In the genomic region with DNA sequence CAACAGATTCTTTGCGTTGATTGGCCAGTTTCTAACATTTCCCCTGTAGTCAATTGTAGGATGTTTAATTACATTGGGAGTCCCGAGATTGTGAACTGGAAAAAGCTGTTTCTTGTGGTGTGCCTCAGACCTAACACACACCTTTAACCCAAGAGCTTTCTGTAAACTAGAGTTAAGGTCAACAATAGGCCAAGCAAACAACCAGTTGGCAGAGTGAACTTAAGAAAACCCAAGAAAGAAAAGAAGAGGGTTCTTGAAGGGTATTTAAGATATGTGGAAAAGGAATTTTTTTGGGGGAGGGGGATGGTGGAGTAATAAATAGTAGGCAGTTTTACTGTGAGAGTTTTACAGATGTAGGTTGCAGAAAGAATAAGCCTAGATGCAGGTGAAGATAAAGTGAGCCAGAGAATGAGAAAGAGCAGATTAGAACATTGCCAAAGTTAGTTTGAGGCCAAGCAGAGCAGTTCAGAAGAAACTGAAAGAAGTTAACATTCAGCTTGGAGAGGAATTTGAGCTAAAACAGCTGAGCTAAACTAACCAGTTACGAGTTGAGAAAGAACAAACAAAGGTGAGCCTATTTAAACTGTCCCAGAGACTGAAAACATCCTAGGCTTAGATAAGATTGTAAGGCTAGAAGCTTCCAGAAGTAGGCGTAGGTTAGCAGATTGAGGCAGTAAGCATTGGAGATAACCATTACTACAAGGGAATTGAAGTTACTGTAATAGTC, we compare ENCODE assay signal across 1 mouse cellular context.
TF ChIP-seq lines count a peak whose summit lies in the region.

No protein-coding gene starts in this region.

TF ChIP-seq in MEL, 35 proteins besides CTCF, POLR2A, EP300 and RAD21:
- TF ChIP-seq ETS1 (IDR thresholded peaks at IDR 0.05; ENCODE audit: low read depth, low read length) = peak; percentile 15; the same call in 1 of the 2 replicates
- no peak for TF ChIP-seq RCOR1 (IDR thresholded peaks at IDR 0.05; ENCODE audit: low read depth, low read length)
- TF ChIP-seq ZKSCAN1 (IDR thresholded peaks at IDR 0.05; ENCODE audit: low read depth, low read length) = no peak
- no peak for TF ChIP-seq KAT2A (conservative IDR thresholded peaks at IDR 0.05; ENCODE audit: low read depth, low read length)
- TF ChIP-seq SIN3A (IDR thresholded peaks at IDR 0.05; ENCODE audit: low read length) = no peak
- TF ChIP-seq NRF1 (IDR thresholded peaks at IDR 0.05; ENCODE audit: insufficient read depth, low read depth, low read length, poor library complexity, severe bottlenecking) = no peak
- TF ChIP-seq MEF2A (IDR thresholded peaks at IDR 0.05; ENCODE audit: extremely low read depth, insufficient replicate concordance, low read depth, low read length, poor library complexity, severe bottlenecking) = no peak
- no peak for TF ChIP-seq E2F4 (IDR thresholded peaks at IDR 0.05; ENCODE audit: borderline replicate concordance, low read depth, low read length)
TF ChIP-seq in MEL: peak in this region for 1.
